Mouse (Mus musculus): ENCODE data around the gene Mfn2. TPM values are rescaled to one million over a fixed set of nuclear protein-coding genes. Genes with fewer than 3 reads are reported as not detected.
A peak's percentile ranks its signal among the peaks of the same experiment; 100 is the strongest.

Mfn2 gene
- polyA plus RNA-seq, 1 experiment from 2014 or later, result 31.0 TPM

DNA sequence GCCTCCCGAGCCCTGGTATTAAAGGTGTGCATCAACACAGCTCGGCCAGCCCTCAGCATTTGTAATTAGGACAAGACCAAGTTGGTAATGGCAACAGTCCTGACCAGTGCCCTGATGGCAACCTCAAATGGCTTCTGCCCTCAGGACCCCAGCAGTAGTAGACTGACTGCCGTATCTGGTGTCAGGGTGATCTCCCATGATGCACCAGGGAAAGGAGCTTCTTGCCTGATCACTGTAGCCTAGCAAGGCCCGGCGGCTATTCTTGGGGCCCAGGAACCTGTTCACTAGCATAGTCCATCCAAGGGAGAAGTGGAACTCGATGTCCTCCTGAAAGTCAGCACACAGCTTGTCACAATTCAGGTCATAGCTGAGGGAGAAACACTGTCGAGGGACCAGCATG, 22.7 kb downstream of the Mfn2 start:
- Histone ChIP-seq H3K27ac (ENCODE audit: low read depth, low read length) (no peak overlapping the region), H3K36me3 (ENCODE audit: control insufficient read depth, insufficient read depth, low read length) (peaks cover 84% of the 10 kb centered on the region), H3K9ac (ENCODE audit: low read depth, low read length) (no peak overlapping the region), H3K27me3 (ENCODE audit: control insufficient read depth, insufficient read depth, low read length) (no peaks in the 10 kb centered on the region), H3K4me3 (ENCODE audit: low read length) (no peak overlapping the region), H3K4me2 (replicated peaks; ENCODE audit: low read depth, low read length) (no peak overlapping the region), H3K9me3 (ENCODE audit: control insufficient read depth, low read length) (no peaks in the 10 kb centered on the region), H3K4me1 (ENCODE audit: control insufficient read depth, insufficient read depth, low read length) (no peaks in the 10 kb centered on the region)
- no peak for ATAC-seq (ENCODE audit: low FRiP score, low TSS enrichment)
- WGBS, result 96% methylated on average over 7 of the region's 7 CpGs

DNA sequence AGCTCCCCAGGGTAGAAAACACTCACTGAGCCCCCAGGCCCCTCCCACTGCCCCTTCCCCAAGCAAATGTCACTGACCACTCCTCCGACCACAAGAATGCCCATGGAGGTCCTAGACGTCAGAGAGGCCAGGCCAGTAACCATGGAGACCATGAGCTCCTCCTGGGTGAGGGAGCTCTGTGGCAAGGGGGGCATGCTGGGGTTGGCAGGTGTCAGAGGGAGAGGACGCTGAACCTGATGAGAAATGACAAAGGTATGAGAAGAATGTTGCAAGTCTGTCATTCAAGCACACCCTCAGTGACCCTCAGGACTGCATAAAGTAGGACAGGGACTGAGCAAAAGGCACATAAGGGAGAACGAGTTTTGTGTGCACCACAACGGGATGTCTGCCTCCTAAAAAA, 24.6 kb downstream of the Mfn2 start:
- no peak overlapping the region for H3K9ac ChIP-seq (ENCODE audit: low read depth, low read length)
- no peaks in the 10 kb centered on the region for H3K27me3 ChIP-seq (ENCODE audit: control insufficient read depth, insufficient read depth, low read length)
- no peak overlapping the region for H3K4me3 ChIP-seq (ENCODE audit: low read length)
- no peaks in the 10 kb centered on the region for H3K9me3 ChIP-seq (ENCODE audit: control insufficient read depth, low read length)
- H3K4me2 ChIP-seq (replicated peaks; ENCODE audit: low read depth, low read length), result no peak overlapping the region
- no peaks in the 10 kb centered on the region for H3K4me1 ChIP-seq (ENCODE audit: control insufficient read depth, insufficient read depth, low read length)
- no peak for ATAC-seq (ENCODE audit: low FRiP score, low TSS enrichment)
- H3K27ac ChIP-seq (ENCODE audit: low read depth, low read length), result no peak overlapping the region
- H3K36me3 ChIP-seq (ENCODE audit: control insufficient read depth, insufficient read depth, low read length), result peaks cover 79% of the 10 kb centered on the region
- WGBS, result 60% methylated on average over 5 of the region's 5 CpGs

DNA sequence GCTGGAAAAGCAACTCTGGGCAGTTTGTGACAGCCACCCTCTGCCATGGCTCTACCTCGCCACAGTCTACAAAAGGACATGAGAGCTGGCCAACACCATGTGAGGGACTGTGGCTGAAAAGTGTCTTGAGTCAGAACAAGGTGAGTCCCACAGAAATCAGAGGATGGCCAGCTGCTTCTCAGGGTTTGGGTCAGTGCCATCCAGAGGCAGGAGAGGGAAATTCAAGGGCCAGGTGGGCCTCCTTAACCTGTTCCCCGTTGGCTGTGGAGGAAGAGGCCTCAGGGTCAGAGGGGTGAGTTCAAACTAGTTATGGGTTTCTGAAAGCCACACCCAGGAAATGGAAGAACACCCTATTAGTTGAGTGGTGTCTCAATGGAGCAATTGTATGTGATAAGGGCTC, 25.0 kb downstream of the Mfn2 start:
- H3K27ac ChIP-seq (ENCODE audit: low read depth, low read length), result no peak overlapping the region
- WGBS, result 66% methylated on average over 2 of the region's 2 CpGs
- no peaks in the 10 kb centered on the region for H3K27me3 ChIP-seq (ENCODE audit: control insufficient read depth, insufficient read depth, low read length)
- H3K4me1 ChIP-seq (ENCODE audit: control insufficient read depth, insufficient read depth, low read length), result no peaks in the 10 kb centered on the region
- no peaks in the 10 kb centered on the region for H3K9me3 ChIP-seq (ENCODE audit: control insufficient read depth, low read length)
- peak; percentile 14; the same call in 1 of the 2 replicates for ATAC-seq (ENCODE audit: low FRiP score, low TSS enrichment)
- peaks cover 80% of the 10 kb centered on the region for H3K36me3 ChIP-seq (ENCODE audit: control insufficient read depth, insufficient read depth, low read length)
- H3K4me3 ChIP-seq (ENCODE audit: low read length), result no peak overlapping the region
- no peak overlapping the region for H3K9ac ChIP-seq (ENCODE audit: low read depth, low read length)
- H3K4me2 ChIP-seq (replicated peaks; ENCODE audit: low read depth, low read length), result no peak overlapping the region

DNA sequence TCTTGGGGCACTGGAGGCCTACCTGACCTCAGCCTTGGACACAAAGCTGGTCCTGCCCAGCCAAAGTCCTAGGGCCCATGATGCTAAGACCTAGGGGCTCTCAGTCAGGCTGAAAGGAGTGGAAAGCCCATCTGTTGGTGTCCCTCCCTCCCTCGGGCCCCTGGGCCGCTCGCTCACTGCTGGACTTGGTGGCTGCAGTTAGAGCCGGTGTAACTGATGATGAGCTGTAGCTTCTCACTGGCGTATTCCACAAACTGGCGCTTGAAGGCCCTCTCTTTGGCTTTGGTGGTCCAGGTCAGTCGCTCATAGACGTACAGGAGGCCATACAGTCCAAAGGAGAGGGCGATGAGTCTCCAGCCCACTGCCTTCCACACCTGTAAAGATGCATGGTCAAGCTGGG, 26.0 kb downstream of the Mfn2 start:
- Histone ChIP-seq H3K4me3 (ENCODE audit: low read length) (no peak overlapping the region), H3K4me1 (ENCODE audit: control insufficient read depth, insufficient read depth, low read length) (no peaks in the 10 kb centered on the region), H3K9ac (ENCODE audit: low read depth, low read length) (no peak overlapping the region), H3K27ac (ENCODE audit: low read depth, low read length) (no peak overlapping the region), H3K36me3 (ENCODE audit: control insufficient read depth, insufficient read depth, low read length) (peaks cover 81% of the 10 kb centered on the region), H3K9me3 (ENCODE audit: control insufficient read depth, low read length) (no peaks in the 10 kb centered on the region), H3K4me2 (replicated peaks; ENCODE audit: low read depth, low read length) (no peak overlapping the region), H3K27me3 (ENCODE audit: control insufficient read depth, insufficient read depth, low read length) (no peaks in the 10 kb centered on the region)
- 96% methylated on average over 9 of the region's 9 CpGs for WGBS
- no peak for ATAC-seq (ENCODE audit: low FRiP score, low TSS enrichment)

DNA sequence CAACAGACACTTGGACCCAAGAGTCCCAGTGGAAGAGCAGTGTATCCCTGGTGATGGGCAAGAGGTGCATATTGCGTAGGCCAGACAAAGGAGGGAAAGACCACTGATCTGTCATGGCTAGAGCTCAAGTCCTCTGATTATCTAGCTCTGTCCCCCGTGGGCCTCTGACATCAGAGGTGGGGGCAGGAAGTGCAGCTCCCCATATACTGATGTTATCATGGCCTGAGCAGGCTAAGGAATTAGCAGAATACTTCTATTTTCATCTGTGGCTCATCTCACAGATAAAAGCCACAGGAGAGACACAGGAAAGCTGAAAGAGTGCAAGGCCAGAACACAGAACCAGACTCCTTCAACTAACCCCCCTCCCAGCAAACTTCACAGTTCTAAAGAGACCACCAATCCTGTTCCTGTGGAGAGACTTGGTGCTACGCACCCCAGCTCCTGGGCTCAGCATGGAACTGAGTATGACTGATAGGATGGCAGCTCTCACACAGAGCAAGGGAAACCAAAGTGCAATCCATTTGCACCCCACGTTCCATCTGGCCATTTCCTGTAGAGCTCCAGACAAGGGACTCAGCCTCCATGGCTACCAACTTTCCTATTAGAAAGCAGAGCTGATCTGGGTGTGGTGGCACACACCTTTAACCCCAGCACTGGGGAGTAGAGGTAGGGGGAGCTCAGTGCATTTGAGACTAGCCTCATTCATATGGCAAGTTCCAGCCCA, 28.5 kb downstream of the Mfn2 start:
- Histone ChIP-seq H3K27ac (ENCODE audit: low read depth, low read length) (no peak overlapping the region), H3K36me3 (ENCODE audit: control insufficient read depth, insufficient read depth, low read length) (peaks cover 76% of the 10 kb centered on the region), H3K9me3 (ENCODE audit: control insufficient read depth, low read length) (no peaks in the 10 kb centered on the region), H3K9ac (ENCODE audit: low read depth, low read length) (no peak overlapping the region), H3K4me2 (replicated peaks; ENCODE audit: low read depth, low read length) (no peak overlapping the region), H3K4me3 (ENCODE audit: low read length) (no peak overlapping the region), H3K4me1 (ENCODE audit: control insufficient read depth, insufficient read depth, low read length) (no peaks in the 10 kb centered on the region), H3K27me3 (ENCODE audit: control insufficient read depth, insufficient read depth, low read length) (no peaks in the 10 kb centered on the region)
- ATAC-seq (ENCODE audit: low FRiP score, low TSS enrichment), result no peak
- WGBS, result 86% methylated on average over 4 of the region's 4 CpGs

DNA sequence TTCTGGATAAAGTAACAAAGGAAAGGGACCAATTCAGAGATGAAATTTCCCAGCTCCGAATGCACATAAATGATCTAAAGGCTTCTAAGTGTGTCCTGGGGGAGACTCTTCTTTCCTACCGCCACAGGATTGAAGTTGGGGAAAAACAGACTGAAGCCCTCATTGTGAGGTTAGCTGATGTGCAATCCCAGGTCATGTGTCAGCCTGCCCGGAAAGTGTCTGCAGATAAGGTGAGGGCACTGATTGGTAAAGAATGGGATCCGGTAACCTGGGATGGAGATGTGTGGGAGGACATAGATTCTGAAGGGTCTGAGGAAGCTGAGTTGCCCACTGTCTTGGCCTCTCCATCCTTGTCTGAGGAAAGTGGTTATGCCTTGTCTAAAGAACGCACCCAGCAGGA, 35.3 kb downstream of the Mfn2 start:
- WGBS, result 17% methylated on average over 5 of the region's 5 CpGs
- no peaks in the 10 kb centered on the region for H3K27me3 ChIP-seq (ENCODE audit: control insufficient read depth, insufficient read depth, low read length)
- H3K9ac ChIP-seq (ENCODE audit: low read depth, low read length), result peak overlapping the region; percentile 66
- peaks cover 36% of the 10 kb centered on the region for H3K36me3 ChIP-seq (ENCODE audit: control insufficient read depth, insufficient read depth, low read length)
- H3K4me3 ChIP-seq (ENCODE audit: low read length), result peak overlapping the region; percentile 87
- no peaks in the 10 kb centered on the region for H3K9me3 ChIP-seq (ENCODE audit: control insufficient read depth, low read length)
- H3K27ac ChIP-seq (ENCODE audit: low read depth, low read length), result no peak overlapping the region
- peaks cover 19% of the 10 kb centered on the region for H3K4me1 ChIP-seq (ENCODE audit: control insufficient read depth, insufficient read depth, low read length)
- no peak for ATAC-seq (ENCODE audit: low FRiP score, low TSS enrichment)
- H3K4me2 ChIP-seq (replicated peaks; ENCODE audit: low read depth, low read length), result peak overlapping the region; percentile 65

DNA sequence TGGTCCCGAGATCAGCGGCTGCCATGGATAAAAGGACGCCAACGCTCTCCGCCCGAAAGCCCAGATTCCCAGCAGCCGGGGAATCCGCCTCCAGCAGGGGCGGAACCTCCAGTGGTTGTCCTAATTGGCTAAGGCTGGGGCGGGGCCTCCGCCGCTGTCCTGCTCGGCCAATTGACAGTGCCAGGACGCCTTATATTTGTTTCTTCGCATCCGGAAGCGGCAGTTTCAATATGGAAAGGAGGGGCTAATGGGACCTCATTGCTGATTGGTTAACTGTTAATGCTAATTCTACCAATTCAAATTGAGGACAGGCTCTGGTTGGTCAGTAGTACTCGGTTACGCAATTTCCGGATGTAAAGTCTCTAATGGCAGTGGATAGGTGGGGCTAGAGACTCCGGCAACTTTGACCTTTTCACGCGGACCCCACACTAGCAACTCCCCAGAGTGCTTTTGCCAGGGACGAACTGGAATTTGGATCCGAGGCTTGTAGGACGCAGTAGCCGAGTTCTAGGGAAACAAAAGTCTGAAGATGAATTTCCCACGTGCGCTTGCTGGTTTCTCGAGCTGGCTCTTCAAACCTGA, 36.0 kb downstream of the Mfn2 start, which contains the start of the genes Miip and Fv1:
Gene Miip (minus strand): TSS at position 367 of the 582 bp plus-strand sequence.
Gene Fv1 (plus strand): TSS at position 530 of the 582 bp plus-strand sequence.
- peaks cover 31% of the 10 kb centered on the region for H3K36me3 ChIP-seq (ENCODE audit: control insufficient read depth, insufficient read depth, low read length)
- ATAC-seq (ENCODE audit: low FRiP score, low TSS enrichment), result peak; percentile 99
- peak within 1 kb of the TSS; percentile 65 for H3K4me2 ChIP-seq (replicated peaks; ENCODE audit: low read depth, low read length)
- peak within 1 kb of the TSS; percentile 87 for H3K4me3 ChIP-seq (ENCODE audit: low read length)
- H3K9me3 ChIP-seq (ENCODE audit: control insufficient read depth, low read length), result no peaks in the 10 kb centered on the region
- peaks cover 19% of the 10 kb centered on the region for H3K4me1 ChIP-seq (ENCODE audit: control insufficient read depth, insufficient read depth, low read length)
- no peaks in the 10 kb centered on the region for H3K27me3 ChIP-seq (ENCODE audit: control insufficient read depth, insufficient read depth, low read length)
- H3K9ac ChIP-seq (ENCODE audit: low read depth, low read length), result peak within 1 kb of the TSS; percentile 76
- WGBS, result under 1% methylated on average over 30 of the region's 30 CpGs
- H3K27ac ChIP-seq (ENCODE audit: low read depth, low read length), result peak within 1 kb of the TSS; percentile 85

DNA sequence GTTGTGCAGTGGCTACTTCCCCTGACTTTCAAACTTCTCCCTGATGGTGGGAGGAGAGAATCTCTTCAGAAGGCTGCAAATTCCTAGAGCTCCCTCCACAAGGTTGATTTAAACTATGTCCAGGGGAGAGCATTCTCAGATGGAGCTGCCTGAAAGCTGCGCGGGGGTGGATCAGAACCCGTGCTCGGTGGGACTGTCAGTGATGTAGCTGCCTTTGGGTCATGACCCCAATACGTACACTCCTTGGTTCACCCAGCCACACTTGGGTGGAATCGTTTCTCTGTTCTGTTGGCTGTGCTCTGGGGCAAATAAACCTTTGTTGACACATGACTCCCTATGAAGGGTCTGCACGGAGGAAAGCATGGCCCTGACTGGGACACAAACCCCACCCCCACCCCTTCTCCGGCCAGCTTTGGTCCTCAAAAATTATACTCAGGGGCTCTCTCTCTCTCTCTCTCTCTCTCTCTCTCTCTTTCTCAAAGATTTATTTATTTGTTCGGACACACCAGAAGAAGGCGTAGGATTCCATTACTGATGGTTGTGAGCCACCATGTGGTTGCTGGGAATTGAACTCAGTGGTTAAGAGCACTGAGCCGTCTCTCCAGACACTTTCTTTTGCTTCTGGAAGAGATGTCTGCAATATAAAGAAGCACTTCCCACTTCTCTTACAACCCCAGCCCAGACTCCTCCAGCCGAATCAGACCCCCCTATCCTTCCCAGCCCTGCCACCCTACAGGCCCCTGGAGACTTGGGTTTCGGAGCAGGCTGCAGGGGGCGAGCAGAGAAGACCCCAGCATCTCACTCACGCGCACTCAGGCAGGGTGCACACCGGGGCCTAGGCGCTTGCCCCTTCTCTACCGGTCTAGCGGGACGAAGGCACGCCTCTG, 36.7 kb downstream of the Mfn2 start:
- Histone ChIP-seq H3K27me3 (ENCODE audit: control insufficient read depth, insufficient read depth, low read length) (no peaks in the 10 kb centered on the region), H3K27ac (ENCODE audit: low read depth, low read length) (peak overlapping the region; percentile 85), H3K4me2 (replicated peaks; ENCODE audit: low read depth, low read length) (peak overlapping the region; percentile 62), H3K9me3 (ENCODE audit: control insufficient read depth, low read length) (no peaks in the 10 kb centered on the region), H3K4me1 (ENCODE audit: control insufficient read depth, insufficient read depth, low read length) (peaks cover 19% of the 10 kb centered on the region), H3K36me3 (ENCODE audit: control insufficient read depth, insufficient read depth, low read length) (peaks cover 27% of the 10 kb centered on the region), H3K9ac (ENCODE audit: low read depth, low read length) (peak overlapping the region; percentile 76), H3K4me3 (ENCODE audit: low read length) (peak overlapping the region; percentile 87)
- WGBS, result 3% methylated on average over 22 of the region's 22 CpGs
- peak; percentile 3; the same call in 1 of the 2 replicates for ATAC-seq (ENCODE audit: low FRiP score, low TSS enrichment)
